ENCODE assay signal across 1 mouse cellular context in genomic region chr12:77211695-77212208, GRCm38 (mm10).
A peak's percentile ranks its signal among the peaks of the same experiment; 100 is the strongest.
TF ChIP-seq lines count a peak whose summit lies in the region.

No protein-coding gene starts in this region.

TF ChIP-seq in MEL, 35 proteins besides CTCF, POLR2A, EP300 and RAD21 (continued from another document):
- TF ChIP-seq USF2 (IDR thresholded peaks at IDR 0.05; ENCODE audit: borderline replicate concordance in 1 of 2, insufficient read depth in 1 of 2, low read depth in 1 of 2, low read length in 2 of 2), result no peak
- TF ChIP-seq ELF1 (IDR thresholded peaks at IDR 0.05; ENCODE audit: low read depth, low read length), result no peak
- TF ChIP-seq CHD1 (IDR thresholded peaks at IDR 0.05; ENCODE audit: low read depth, low read length), result peak; percentile 97; the same call in 1 of the 2 replicates
- peak; percentile 78; the same call in 1 of the 2 replicates for TF ChIP-seq RCOR1 (IDR thresholded peaks at IDR 0.05; ENCODE audit: low read depth, low read length)
- TF ChIP-seq GATA1 (IDR thresholded peaks at IDR 0.05; ENCODE audit: low read depth, low read length), result peak; percentile 92
- peak; percentile 2; the same call in 1 of the 2 replicates for TF ChIP-seq SMC3 (IDR thresholded peaks at IDR 0.05; ENCODE audit: low read depth, low read length)
- TF ChIP-seq TCF12 (IDR thresholded peaks at IDR 0.05; ENCODE audit: low read depth, low read length), result peak; percentile 91
- no peak for TF ChIP-seq MXI1 (IDR thresholded peaks at IDR 0.05; ENCODE audit: low read depth, low read length)
- peak; percentile 26 for TF ChIP-seq MAX (IDR thresholded peaks at IDR 0.05; ENCODE audit: low read length)
- peak; percentile 74; the same call in 1 of the 2 replicates for TF ChIP-seq TBP (IDR thresholded peaks at IDR 0.05; ENCODE audit: low read depth, low read length)
- peak; percentile 51 for TF ChIP-seq NELFE (IDR thresholded peaks at IDR 0.05; ENCODE audit: low read depth, low read length)
- no peak for TF ChIP-seq POLR2AphosphoS5 (IDR thresholded peaks at IDR 0.05; ENCODE audit: borderline replicate concordance, low read depth, low read length)
- peak; percentile 85 for TF ChIP-seq POLR2AphosphoS2 (IDR thresholded peaks at IDR 0.05; ENCODE audit: low read length)
- peak; percentile 93 for TF ChIP-seq ZMIZ1 (IDR thresholded peaks at IDR 0.05; ENCODE audit: low read depth, low read length)
- TF ChIP-seq KAT2A (conservative IDR thresholded peaks at IDR 0.05; ENCODE audit: low read depth, low read length), result no peak
- TF ChIP-seq MYC (IDR thresholded peaks at IDR 0.05; ENCODE audit: low read depth, low read length), result peak; percentile 74
- TF ChIP-seq ZKSCAN1 (IDR thresholded peaks at IDR 0.05; ENCODE audit: low read depth, low read length), result no peak
- no peak for TF ChIP-seq USF1 (IDR thresholded peaks at IDR 0.05; ENCODE audit: low read depth, low read length)
- TF ChIP-seq SIN3A (IDR thresholded peaks at IDR 0.05; ENCODE audit: low read length), result peak; percentile 98
- peak; percentile 57 for TF ChIP-seq HCFC1 (IDR thresholded peaks at IDR 0.05; ENCODE audit: low read depth, low read length)
- TF ChIP-seq E2F4 (IDR thresholded peaks at IDR 0.05; ENCODE audit: borderline replicate concordance, low read depth, low read length), result no peak
